Mouse (Mus musculus) embryo, embryonic 10.5 days (tissue): ENCODE measurements at regions not wholly inside any gene's neighbourhood (a gene's known extent, or its start where the extent isn't known, plus 50 kb on each side); places are given as distances from the start of the nearest gene placed in this dataset.
A peak's percentile ranks its signal among the peaks of the same experiment; 100 is the strongest.

Experiments used
- DNase-seq: peaks from one replicate; pipeline ENCODE4 v3.0.0-alpha.2; 2015; ENCODE audit warnings: low spot score

- no peak for DNase-seq
These were observed 85.3 kb downstream of the Ackr3 start for GRCm38 (mm10) chr1:90288892-90289731.

- DNase-seq = peak; percentile 61
These were observed 86.0 kb downstream of the Ackr3 start for GRCm38 (mm10) chr1:90289732-90290215.

- peak; percentile 46 for DNase-seq
These were observed 86.8 kb downstream of the Ackr3 start for GRCm38 (mm10) chr1:90290428-90291197.

GRCm38 (mm10) chr1:90291256-90291655, 87.5 kb downstream of the Ackr3 start:
- peak; percentile 32 for DNase-seq

GRCm38 (mm10) chr1:90297751-90298150, 94.0 kb downstream of the Ackr3 start:
- peak; percentile 46 for DNase-seq

GRCm38 (mm10) chr1:90300229-90300628, 96.4 kb downstream of the Ackr3 start:
- DNase-seq = peak; percentile 30

- no peak for DNase-seq
These were observed 100.6 kb downstream of the Ackr3 start for GRCm38 (mm10) chr1:90304331-90304730.

GRCm38 (mm10) chr1:90311016-90311415, 107.2 kb downstream of the Ackr3 start:
- no peak for DNase-seq

GRCm38 (mm10) chr1:90311649-90312442, 108.1 kb downstream of the Ackr3 start:
- DNase-seq = no peak

GRCm38 (mm10) chr1:90313750-90314359, 110.1 kb downstream of the Ackr3 start:
- no peak for DNase-seq

- DNase-seq = no peak
These were observed 114.1 kb downstream of the Ackr3 start for GRCm38 (mm10) chr1:90317902-90318301.

- DNase-seq = no peak
These were observed 114.7 kb downstream of the Ackr3 start for GRCm38 (mm10) chr1:90318502-90318901.

- no peak for DNase-seq
These were observed 116.7 kb downstream of the Ackr3 start for GRCm38 (mm10) chr1:90320518-90320917.

GRCm38 (mm10) chr1:90321501-90321900, 117.7 kb downstream of the Ackr3 start:
- DNase-seq = no peak

GRCm38 (mm10) chr1:90327237-90327636, 123.5 kb downstream of the Ackr3 start:
- no peak for DNase-seq

GRCm38 (mm10) chr1:90332531-90332930, 128.8 kb downstream of the Ackr3 start:
- no peak for DNase-seq

GRCm38 (mm10) chr1:90333676-90334430, 130.1 kb downstream of the Ackr3 start:
- DNase-seq = no peak

- DNase-seq = peak; percentile 82
These were observed 131.4 kb downstream of the Ackr3 start for GRCm38 (mm10) chr1:90335001-90335747.

- DNase-seq = peak; percentile 77
These were observed 134.1 kb downstream of the Ackr3 start for GRCm38 (mm10) chr1:90337876-90338316.

- no peak for DNase-seq
These were observed 138.6 kb downstream of the Ackr3 start for GRCm38 (mm10) chr1:90342346-90342745.
